Mouse (Mus musculus): ENCODE measurements at regions not wholly inside any gene's neighbourhood (a gene's known extent, or its start where the extent isn't known, plus 50 kb on each side); places are given as distances from the start of the nearest gene placed in this dataset.

DNA sequence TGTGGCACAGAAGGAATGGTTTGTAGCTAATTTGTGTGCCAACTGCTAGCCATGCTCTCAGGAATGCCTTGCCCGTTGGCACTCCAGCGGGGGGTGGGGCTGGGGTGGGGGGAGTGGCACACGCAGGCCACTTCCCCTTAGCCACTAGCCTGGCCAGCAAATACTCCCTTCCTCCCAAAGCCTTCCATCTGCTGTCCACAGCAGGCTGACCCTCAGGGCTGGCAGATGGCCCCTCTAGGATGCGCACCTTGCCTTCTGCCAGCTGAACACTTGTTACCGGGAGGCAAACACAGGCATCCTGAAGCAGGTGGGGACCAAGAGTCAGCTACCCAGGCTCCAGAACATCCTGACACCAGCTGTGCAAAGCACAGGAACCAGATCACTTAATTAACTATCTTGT lies 372.1 kb upstream of the Smim15 start:
- H3K27me3 ChIP-seq (ENCODE audit: control insufficient read depth, insufficient read depth, low read length) = no peaks in the 10 kb centered on the region
- 66% methylated on average over 5 of the region's 5 CpGs for WGBS
- no peak overlapping the region for H3K9ac ChIP-seq (replicated peaks; ENCODE audit: low read depth, low read length)
- no peak overlapping the region for H3K27ac ChIP-seq (ENCODE audit: low read length)
- peaks cover 11% of the 10 kb centered on the region for H3K4me1 ChIP-seq (ENCODE audit: control insufficient read depth, insufficient read depth, low read length)
- H3K36me3 ChIP-seq (ENCODE audit: control insufficient read depth, insufficient read depth, low read length) = no peaks in the 10 kb centered on the region
- H3K4me2 ChIP-seq (replicated peaks; ENCODE audit: low read depth, low read length) = no peak overlapping the region
- H3K9me3 ChIP-seq (ENCODE audit: control insufficient read depth, low read depth, low read length) = no peaks in the 10 kb centered on the region
- no peak overlapping the region for H3K4me3 ChIP-seq (ENCODE audit: low read depth, low read length)
- no peak for ATAC-seq (ENCODE audit: insufficient number of reproducible peaks, insufficient read depth, low FRiP score, low read depth)

DNA sequence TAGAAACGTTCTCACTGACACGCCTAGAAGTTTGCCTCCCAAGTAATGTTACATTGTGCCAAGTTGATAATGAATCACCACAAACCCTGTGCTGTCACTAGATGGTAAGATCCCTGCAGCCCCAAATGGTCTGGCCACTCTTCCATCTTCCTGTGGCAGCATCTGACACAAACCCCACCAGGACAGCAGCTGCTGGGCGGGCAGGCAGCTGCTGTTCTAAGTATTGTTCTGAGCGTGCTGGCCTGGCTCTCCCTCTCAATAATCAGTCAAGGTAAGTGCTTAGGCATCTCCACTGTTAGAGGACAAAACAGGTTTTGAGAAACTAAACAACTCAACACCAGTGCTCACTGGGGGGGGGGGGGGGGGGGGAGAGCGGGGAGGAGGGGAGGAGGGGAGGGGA lies 375.7 kb upstream of the Smim15 start:
- no peak for ATAC-seq (ENCODE audit: insufficient number of reproducible peaks, insufficient read depth, low FRiP score, low read depth)
- 36% methylated on average over 4 of the region's 5 CpGs for WGBS

DNA sequence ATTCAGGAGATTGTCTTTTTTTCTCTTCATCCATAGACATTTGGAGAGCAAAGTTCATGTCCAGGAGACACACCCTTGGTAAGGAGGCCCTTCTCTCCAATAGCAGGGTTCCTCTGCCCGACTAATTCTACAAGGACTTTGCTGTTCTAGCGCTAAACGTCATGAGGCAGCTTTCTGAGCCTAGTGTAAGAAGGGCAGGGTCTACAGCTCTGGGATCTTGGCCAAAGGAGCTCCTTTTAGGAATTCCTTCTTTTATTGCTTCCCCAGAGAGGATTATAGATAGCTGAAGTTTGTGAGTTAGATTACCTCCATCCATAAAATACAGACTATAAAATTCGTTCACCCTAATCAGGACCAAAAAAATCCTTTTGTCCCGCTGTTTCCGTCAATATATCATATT lies 378.5 kb upstream of the Smim15 start:
- no peak for ATAC-seq (ENCODE audit: insufficient number of reproducible peaks, insufficient read depth, low FRiP score, low read depth)
- H3K27ac ChIP-seq (ENCODE audit: low read length) = no peak overlapping the region
- H3K4me2 ChIP-seq (replicated peaks; ENCODE audit: low read depth, low read length) = no peak overlapping the region
- no peak overlapping the region for H3K4me3 ChIP-seq (ENCODE audit: low read depth, low read length)
- H3K27me3 ChIP-seq (ENCODE audit: control insufficient read depth, insufficient read depth, low read length) = no peaks in the 10 kb centered on the region
- H3K9me3 ChIP-seq (ENCODE audit: control insufficient read depth, low read depth, low read length) = no peaks in the 10 kb centered on the region
- H3K36me3 ChIP-seq (ENCODE audit: control insufficient read depth, insufficient read depth, low read length) = no peaks in the 10 kb centered on the region
- no peak overlapping the region for H3K9ac ChIP-seq (replicated peaks; ENCODE audit: low read depth, low read length)
- 74% methylated on average over 6 of the region's 6 CpGs for WGBS
- no peaks in the 10 kb centered on the region for H3K4me1 ChIP-seq (ENCODE audit: control insufficient read depth, insufficient read depth, low read length)

More for the DNA sequence above, 375.7 kb upstream of the Smim15 start:
- Histone ChIP-seq H3K27me3 (ENCODE audit: control insufficient read depth, insufficient read depth, low read length) (no peaks in the 10 kb centered on the region), H3K4me2 (replicated peaks; ENCODE audit: low read depth, low read length) (no peak overlapping the region), H3K4me3 (ENCODE audit: low read depth, low read length) (no peak overlapping the region), H3K36me3 (ENCODE audit: control insufficient read depth, insufficient read depth, low read length) (no peaks in the 10 kb centered on the region), H3K9ac (replicated peaks; ENCODE audit: low read depth, low read length) (no peak overlapping the region), H3K9me3 (ENCODE audit: control insufficient read depth, low read depth, low read length) (no peaks in the 10 kb centered on the region), H3K27ac (ENCODE audit: low read length) (no peak overlapping the region), H3K4me1 (ENCODE audit: control insufficient read depth, insufficient read depth, low read length) (no peaks in the 10 kb centered on the region)

DNA sequence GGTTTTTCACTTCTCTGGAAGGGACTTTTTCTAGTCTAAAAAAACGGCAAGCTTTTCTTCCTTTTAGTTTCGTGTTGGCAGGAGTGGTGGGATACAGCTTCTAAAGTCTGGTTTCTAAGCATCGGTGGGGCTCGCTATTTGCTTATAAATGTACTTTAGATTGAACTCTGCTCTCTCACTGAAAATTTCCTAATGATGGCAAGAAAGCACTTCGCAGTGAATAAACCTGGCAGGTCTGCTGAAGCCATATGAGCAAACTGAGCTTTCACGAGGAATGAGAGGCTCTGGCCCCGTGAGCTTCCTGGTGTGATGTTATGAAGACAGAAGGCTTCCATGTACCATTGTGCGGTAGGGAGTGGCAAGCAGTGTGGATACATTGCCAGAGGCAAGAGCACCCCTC lies 380.0 kb upstream of the Smim15 start:
- Histone ChIP-seq H3K9me3 (ENCODE audit: control insufficient read depth, low read depth, low read length) (no peaks in the 10 kb centered on the region), H3K9ac (replicated peaks; ENCODE audit: low read depth, low read length) (no peak overlapping the region), H3K4me2 (replicated peaks; ENCODE audit: low read depth, low read length) (no peak overlapping the region), H3K27ac (ENCODE audit: low read length) (no peak overlapping the region), H3K4me3 (ENCODE audit: low read depth, low read length) (no peak overlapping the region), H3K4me1 (ENCODE audit: control insufficient read depth, insufficient read depth, low read length) (no peaks in the 10 kb centered on the region), H3K36me3 (ENCODE audit: control insufficient read depth, insufficient read depth, low read length) (no peaks in the 10 kb centered on the region), H3K27me3 (ENCODE audit: control insufficient read depth, insufficient read depth, low read length) (no peaks in the 10 kb centered on the region)
- no peak for ATAC-seq (ENCODE audit: insufficient number of reproducible peaks, insufficient read depth, low FRiP score, low read depth)
- 42% methylated on average over 8 of the region's 8 CpGs for WGBS

GRCm38 (mm10) chr13:107663745-107664144 lies 380.5 kb upstream of the Smim15 start:
- H3K27me3 ChIP-seq (ENCODE audit: control insufficient read depth, insufficient read depth, low read length) = no peaks in the 10 kb centered on the region
- H3K27ac ChIP-seq (ENCODE audit: low read length) = no peak overlapping the region
- ATAC-seq (ENCODE audit: insufficient number of reproducible peaks, insufficient read depth, low FRiP score, low read depth) = no peak
- no peak overlapping the region for H3K4me2 ChIP-seq (replicated peaks; ENCODE audit: low read depth, low read length)
- H3K9ac ChIP-seq (replicated peaks; ENCODE audit: low read depth, low read length) = no peak overlapping the region
- no peak overlapping the region for H3K4me3 ChIP-seq (ENCODE audit: low read depth, low read length)
- no peaks in the 10 kb centered on the region for H3K36me3 ChIP-seq (ENCODE audit: control insufficient read depth, insufficient read depth, low read length)
- H3K9me3 ChIP-seq (ENCODE audit: control insufficient read depth, low read depth, low read length) = no peaks in the 10 kb centered on the region
- 35% methylated on average over 12 of the region's 12 CpGs for WGBS
- H3K4me1 ChIP-seq (ENCODE audit: control insufficient read depth, insufficient read depth, low read length) = no peaks in the 10 kb centered on the region

- Histone ChIP-seq H3K27ac (ENCODE audit: low read length) (no peak overlapping the region), H3K36me3 (ENCODE audit: control insufficient read depth, insufficient read depth, low read length) (no peaks in the 10 kb centered on the region), H3K4me3 (ENCODE audit: low read depth, low read length) (no peak overlapping the region), H3K9ac (replicated peaks; ENCODE audit: low read depth, low read length) (no peak overlapping the region), H3K9me3 (ENCODE audit: control insufficient read depth, low read depth, low read length) (no peaks in the 10 kb centered on the region), H3K27me3 (ENCODE audit: control insufficient read depth, insufficient read depth, low read length) (no peaks in the 10 kb centered on the region), H3K4me2 (replicated peaks; ENCODE audit: low read depth, low read length) (no peak overlapping the region), H3K4me1 (ENCODE audit: control insufficient read depth, insufficient read depth, low read length) (no peaks in the 10 kb centered on the region)
- no peak for ATAC-seq (ENCODE audit: insufficient number of reproducible peaks, insufficient read depth, low FRiP score, low read depth)
- 31% methylated on average over 5 of the region's 5 CpGs for WGBS
Measured at GRCm38 (mm10) chr13:107661414-107661813, 382.8 kb upstream of the Smim15 start.

GRCm38 (mm10) chr13:107645865-107646645 lies 398.2 kb upstream of the Smim15 start:
- Histone ChIP-seq H3K4me2 (replicated peaks; ENCODE audit: low read depth, low read length) (peak overlapping the region; percentile 55), H3K27ac (ENCODE audit: low read length) (no peak overlapping the region), H3K9ac (replicated peaks; ENCODE audit: low read depth, low read length) (0 out of 2 replicates have a peak overlapping the region, but pooled peaks have one; percentile 28), H3K27me3 (ENCODE audit: control insufficient read depth, insufficient read depth, low read length) (0 out of 2 replicates have a peak, but pooled peaks cover 5% of the 10 kb centered on the region), H3K4me1 (ENCODE audit: control insufficient read depth, insufficient read depth, low read length) (peaks cover 7% of the 10 kb centered on the region; the same call in 1 of the 2 replicates), H3K36me3 (ENCODE audit: control insufficient read depth, insufficient read depth, low read length) (no peaks in the 10 kb centered on the region), H3K9me3 (ENCODE audit: control insufficient read depth, low read depth, low read length) (no peaks in the 10 kb centered on the region), H3K4me3 (ENCODE audit: low read depth, low read length) (peak overlapping the region; percentile 29)
- WGBS = 5% methylated on average over 27 of the region's 27 CpGs
- ATAC-seq (ENCODE audit: insufficient number of reproducible peaks, insufficient read depth, low FRiP score, low read depth) = no peak

DNA sequence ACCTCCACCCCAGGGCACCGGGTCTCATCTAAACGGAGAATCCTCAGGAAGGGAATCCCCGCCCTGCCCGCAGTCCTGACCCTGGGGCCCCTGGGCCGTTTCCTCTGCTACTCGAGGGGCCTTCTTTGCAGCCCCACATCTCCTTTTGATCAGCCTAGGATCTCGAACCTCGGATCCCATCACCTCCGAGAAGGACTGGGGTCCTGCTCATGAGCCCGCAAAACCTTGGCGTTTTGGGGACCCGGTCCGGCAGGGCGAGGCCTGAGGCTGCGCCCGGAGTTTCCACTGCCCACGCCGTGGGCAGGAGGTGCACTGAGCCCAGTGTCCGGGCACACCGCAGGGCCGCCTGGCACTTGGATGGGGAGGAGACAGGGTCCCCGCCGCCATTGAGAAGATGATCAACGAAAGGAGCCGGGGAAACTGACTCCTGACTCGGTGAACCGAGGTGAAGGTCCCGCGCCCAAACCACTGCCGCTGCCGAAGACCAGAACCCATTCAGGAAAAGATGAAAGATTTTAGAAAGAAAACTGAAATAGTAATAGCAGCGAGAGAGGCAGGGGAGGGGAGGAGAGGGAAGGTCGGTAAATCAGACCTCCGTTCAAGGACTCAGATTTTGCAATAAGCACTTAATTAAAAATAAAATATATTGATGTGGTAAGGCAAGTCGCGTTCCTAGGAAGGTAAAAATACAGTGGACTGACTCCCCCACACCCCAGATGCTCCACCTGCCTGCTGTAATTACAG lies 399.0 kb upstream of the Smim15 start:
- Histone ChIP-seq H3K9ac (replicated peaks; ENCODE audit: low read depth, low read length) (0 out of 2 replicates have a peak overlapping the region, but pooled peaks have one; percentile 28), H3K9me3 (ENCODE audit: control insufficient read depth, low read depth, low read length) (no peaks in the 10 kb centered on the region), H3K4me2 (replicated peaks; ENCODE audit: low read depth, low read length) (peak overlapping the region; percentile 55), H3K4me1 (ENCODE audit: control insufficient read depth, insufficient read depth, low read length) (peaks cover 7% of the 10 kb centered on the region; the same call in 1 of the 2 replicates), H3K27me3 (ENCODE audit: control insufficient read depth, insufficient read depth, low read length) (0 out of 2 replicates have a peak, but pooled peaks cover 5% of the 10 kb centered on the region), H3K27ac (ENCODE audit: low read length) (no peak overlapping the region), H3K4me3 (ENCODE audit: low read depth, low read length) (peak overlapping the region; percentile 29), H3K36me3 (ENCODE audit: control insufficient read depth, insufficient read depth, low read length) (no peaks in the 10 kb centered on the region)
- 6% methylated on average over 36 of the region's 36 CpGs for WGBS
- no peak for ATAC-seq (ENCODE audit: insufficient number of reproducible peaks, insufficient read depth, low FRiP score, low read depth)

Measured in stomach, embryonic 14.5 days (tissue).